Comparison of ENCODE assay signal across 8 mouse cellular contexts in genomic region chr4:22357931-22358300, GRCm38 (mm10). TPM values are rescaled to one million over a fixed set of nuclear protein-coding genes. Genes with fewer than 3 reads are reported as not detected.
DNase-seq lines count a peak whose midpoint lies in the region; ATAC-seq and TF ChIP-seq lines count a peak whose summit lies in the region.

No protein-coding gene starts in this region.

- H3K4me2 ChIP-seq in heart, embryonic 13.5 days: peak overlapping the region; percentile 73
- peak overlapping the region; percentile 69 for H3K4me2 ChIP-seq in forebrain, embryonic 16.5 days (ENCODE audit: low read length)

- H3K36me3 ChIP-seq in heart, embryonic 13.5 days: no peaks in the 10 kb centered on the region
- H3K36me3 ChIP-seq in G1E (replicated peaks): peaks cover 11% of the 10 kb centered on the region
- no peaks in the 10 kb centered on the region for H3K36me3 ChIP-seq in forebrain, embryonic 16.5 days (ENCODE audit: control insufficient read depth, insufficient read depth)

- H3K27ac ChIP-seq in heart, embryonic 13.5 days (replicated peaks): peak overlapping the region; percentile 94
- peak overlapping the region; percentile 91 for H3K27ac ChIP-seq in forebrain, embryonic 16.5 days (ENCODE audit: low read length)

- H3K9ac ChIP-seq in heart, embryonic 13.5 days: peak overlapping the region; percentile 88
- peak overlapping the region; percentile 88 for H3K9ac ChIP-seq in forebrain, embryonic 16.5 days (replicated peaks; ENCODE audit: low read depth, low read length)

- H3K27me3 ChIP-seq in heart, embryonic 13.5 days (replicated peaks): no peaks in the 10 kb centered on the region
- H3K27me3 ChIP-seq in G1E (ENCODE audit: insufficient read depth, low read length): no peaks in the 10 kb centered on the region
- no peaks in the 10 kb centered on the region for H3K27me3 ChIP-seq in forebrain, embryonic 16.5 days (replicated peaks; ENCODE audit: control insufficient read depth, insufficient read depth, low read length)

- intact Hi-C loops in gastrocnemius, postnatal 14 days (cut with DNase I; ENCODE audit: low total_unique reads): no loop called here

- H3K4me1 ChIP-seq in heart, embryonic 13.5 days: peaks cover 23% of the 10 kb centered on the region
- peaks cover 21% of the 10 kb centered on the region for H3K4me1 ChIP-seq in G1E (ENCODE audit: insufficient read depth, low read depth, low read length)
- peaks cover 5% of the 10 kb centered on the region for H3K4me1 ChIP-seq in forebrain, embryonic 16.5 days (replicated peaks; ENCODE audit: control insufficient read depth, insufficient read depth, low read length)

- no peak for TF ChIP-seq CTCF in G1E (IDR thresholded peaks at IDR 0.05; ENCODE audit: low read depth, low read length)

- H3K4me3 ChIP-seq in heart, embryonic 13.5 days: peak overlapping the region; percentile 72
- peak overlapping the region; percentile 92 for H3K4me3 ChIP-seq in G1E (ENCODE audit: low read depth, low read length)
- H3K4me3 ChIP-seq in forebrain, embryonic 16.5 days (replicated peaks; ENCODE audit: low read length): peak overlapping the region; percentile 85

- peak; percentile 25; the same call in 1 of the 2 replicates for ATAC-seq in heart, embryonic 13.5 days (ENCODE audit: extremely low read depth, insufficient number of reproducible peaks, low FRiP score, low TSS enrichment)
- peak; percentile 31 for ATAC-seq in G1E (ENCODE audit: extremely low read depth, insufficient number of reproducible peaks, low FRiP score, poor library complexity, severe bottlenecking)
- ATAC-seq in forebrain, embryonic 16.5 days: peak; percentile 43
- peak; percentile 52 for ATAC-seq in megakaryocyte progenitor cell, adult 5-6 weeks (replicated peaks; ENCODE audit: poor library complexity)

- no peak for DNase-seq in heart, adult 11 months
- DNase-seq in G1E (ENCODE audit: low spot score): peak; percentile 20
- no peak for DNase-seq in gastrocnemius, postnatal 14 days
- DNase-seq in cerebellum, postnatal 25 days: no peak
- no peak for DNase-seq in gastrocnemius, postnatal 10 days

- WGBS in heart, embryonic 13.5 days: 1% methylated on average over 10 of the region's 10 CpGs
- 9% methylated on average over 10 of the region's 10 CpGs for WGBS in forebrain, embryonic 16.5 days

- H3K9me3 ChIP-seq in heart, embryonic 13.5 days: no peaks in the 10 kb centered on the region; the same call in 1 of the 2 replicates
- peaks cover 9% of the 10 kb centered on the region for H3K9me3 ChIP-seq in G1E (replicated peaks)
- no peaks in the 10 kb centered on the region for H3K9me3 ChIP-seq in forebrain, embryonic 16.5 days (ENCODE audit: control insufficient read depth, low read length)

RNA-seq across cellular contexts. Expression of gene Fbxl4, which starts 0.6 kb away (rescaled TPM):
- 9.9 and 11.3 TPM in 2 replicates for polyA plus RNA-seq in heart, embryonic 13.5 days (2015; fragmentation: Nextera tagmentation; extraction: Ambion mirVana)
- total RNA-seq in G1E (2014; fragmentation: Nextera tagmentation): 15.4 and 16.4 TPM in 2 replicates
- 10.3 and 10.5 TPM in 2 replicates for total RNA-seq in G1E (2017)
- polyA plus RNA-seq in G1E (2012): 1.4 and 1.7 TPM in 2 replicates
- 13.0 and 13.5 TPM in 2 replicates for polyA plus RNA-seq in forebrain, embryonic 16.5 days (2015; fragmentation: Nextera tagmentation; extraction: Ambion mirVana)
- 9.7 and 14.8 TPM in 2 replicates for total RNA-seq in megakaryocyte progenitor cell, adult 5-6 weeks (2015)
- 4.4 and 8.0 TPM in 2 replicates for total RNA-seq in megakaryocyte progenitor cell, adult 5-6 weeks (2017)
- total RNA-seq in gastrocnemius, postnatal 14 days (2021): 10 to 100 TPM; 12.8 to 13.3 TPM
- total RNA-seq in gastrocnemius, postnatal 10 days (2021): 10 to 100 TPM; 14.1 to 16.0 TPM
